In genomic region chr11:43463204-43463603, GRCm38 (mm10) we compare ENCODE assay signal across 19 mouse cellular contexts. TPM values are rescaled to one million over a fixed set of nuclear protein-coding genes. Genes with fewer than 3 reads are reported as not detected.
"Had no signal": no experiment of that assay in that cellular context is flagged by ENCODE, and none has a peak within 500 bp of the region (broad histone marks: within the 10 kb centered on the region; RNA-seq: fewer than 3 reads in every experiment).

No protein-coding gene starts in this region.

- H3K27ac ChIP-seq: lung, embryonic 15.5 days; macrophage; midbrain, embryonic 13.5 days; midbrain, embryonic 15.5 days; neural tube, embryonic 12.5 days; stomach, embryonic 15.5 days had no signal

- DNase-seq: lung, adult 2 months; lung, postnatal 14 days; lung, postnatal 36 days; right cerebral cortex, postnatal 14 days; thymus, adult 18-20 months; thymus, postnatal 14 days; thymus, postnatal 36 days had no signal

- H3K4me2 ChIP-seq: lung, embryonic 15.5 days; midbrain, embryonic 11.5 days; midbrain, embryonic 13.5 days; midbrain, embryonic 15.5 days; neural tube, embryonic 12.5 days; stomach, embryonic 15.5 days had no signal

- H3K9ac ChIP-seq: lung, embryonic 15.5 days; midbrain, embryonic 13.5 days; midbrain, embryonic 15.5 days; neural tube, embryonic 12.5 days; stomach, embryonic 15.5 days had no signal

- H3K4me3 ChIP-seq: lung, embryonic 15.5 days; megakaryocyte, embryonic 14.5 days; midbrain, embryonic 13.5 days; midbrain, embryonic 15.5 days; neural tube, embryonic 12.5 days; stomach, embryonic 15.5 days had no signal

- H3K4me1 ChIP-seq: lung, embryonic 15.5 days; megakaryocyte, embryonic 14.5 days; midbrain, embryonic 13.5 days; midbrain, embryonic 15.5 days; neural tube, embryonic 12.5 days; stomach, embryonic 15.5 days had no signal

- H3K36me3 ChIP-seq: lung, embryonic 15.5 days; midbrain, embryonic 13.5 days; midbrain, embryonic 15.5 days; neural tube, embryonic 12.5 days; stomach, embryonic 15.5 days had no signal

- H3K27me3 ChIP-seq: lung, embryonic 15.5 days; midbrain, embryonic 13.5 days; midbrain, embryonic 15.5 days; neural tube, embryonic 12.5 days; stomach, embryonic 15.5 days had no signal

- ATAC-seq: lung, postnatal 0 days; midbrain, embryonic 13.5 days; midbrain, embryonic 15.5 days had no signal

- H3K9me3 ChIP-seq: lung, embryonic 15.5 days; midbrain, embryonic 13.5 days; midbrain, embryonic 15.5 days; stomach, embryonic 15.5 days had no signal

RNA-seq across cellular contexts. Expression of gene C1qtnf2, which starts 10.9 kb away (rescaled TPM):
- total RNA-seq: megakaryocyte progenitor cell, adult 5-6 weeks; monocyte, adult 5-6 weeks; neutrophil, adult 5-6 weeks had no signal
- polyA plus RNA-seq: macrophage had no signal
